Mouse (Mus musculus) C3H10T1/2 (cell line): ENCODE measurements around the gene Jmjd7. TPM values are rescaled to one million over a fixed set of nuclear protein-coding genes. Genes with fewer than 3 reads are reported as not detected.

Experiments
- polyA plus RNA-seq, 2 experiments: library from polyadenylated mRNA; unstranded; fragments of >200 nt; fragmentation: generic; extraction: Trizol; gene quantifications; one replicate each; pipeline ENCODE4 v1.2.1; 2012; ENCODE audit warnings: missing spikeins in 2 of 2

Jmjd7 gene
- 1 to 10 TPM; 7.5 to 9.5 TPM for polyA plus RNA-seq

DNA sequence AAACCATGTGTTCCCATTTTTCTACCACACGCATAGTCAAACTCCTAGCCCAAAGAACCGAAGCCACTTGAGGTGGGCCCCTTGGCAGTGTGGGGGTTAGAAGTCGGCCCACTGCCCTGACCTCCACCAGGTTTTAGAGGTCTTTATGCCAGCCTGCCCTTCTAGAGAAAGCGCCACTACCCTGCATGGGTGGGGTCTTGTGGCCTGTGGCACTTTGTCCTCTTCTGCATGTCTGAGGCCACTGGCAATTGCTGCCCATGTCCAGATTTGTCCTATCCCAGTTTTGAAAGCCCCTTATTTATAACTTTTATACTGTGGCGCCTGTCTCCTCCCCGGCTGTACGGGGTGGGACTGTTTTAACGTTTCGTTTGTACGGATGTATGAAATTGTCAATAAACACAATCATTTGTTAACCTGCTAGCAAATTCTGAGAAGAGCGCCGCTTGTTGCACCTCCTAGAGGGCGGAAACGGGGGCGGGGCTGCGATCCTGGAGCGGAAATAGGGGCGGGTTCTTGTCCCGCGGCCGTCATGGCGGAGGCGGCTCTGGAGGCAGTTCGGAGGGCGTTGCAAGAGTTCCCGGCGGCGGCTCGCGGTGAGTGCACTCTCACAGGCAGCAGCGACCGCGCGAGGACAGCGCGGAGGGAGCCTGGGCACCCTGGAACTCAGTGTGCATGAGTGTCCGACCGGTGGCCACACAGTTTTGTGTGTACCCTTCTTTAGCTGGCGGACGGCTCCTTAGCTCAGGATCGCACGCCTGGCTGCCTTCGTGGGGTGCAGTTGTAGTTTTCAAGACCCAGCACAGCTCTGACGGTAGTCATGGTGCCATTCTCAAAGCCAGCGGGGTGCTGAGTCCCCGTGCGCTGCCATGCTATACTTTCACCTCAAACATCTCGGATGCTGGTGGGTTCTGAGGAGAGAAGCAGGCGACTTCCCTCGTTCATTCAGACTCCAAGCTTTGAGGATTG is at the start of gene Jmjd7, which contains the start of gene Gm28042:
TSS of gene Jmjd7 (plus strand) at position 500 of the 966 bp plus-strand sequence.
TSS of gene Gm28042 (plus strand) at position 510 of the 966 bp plus-strand sequence.

DNA sequence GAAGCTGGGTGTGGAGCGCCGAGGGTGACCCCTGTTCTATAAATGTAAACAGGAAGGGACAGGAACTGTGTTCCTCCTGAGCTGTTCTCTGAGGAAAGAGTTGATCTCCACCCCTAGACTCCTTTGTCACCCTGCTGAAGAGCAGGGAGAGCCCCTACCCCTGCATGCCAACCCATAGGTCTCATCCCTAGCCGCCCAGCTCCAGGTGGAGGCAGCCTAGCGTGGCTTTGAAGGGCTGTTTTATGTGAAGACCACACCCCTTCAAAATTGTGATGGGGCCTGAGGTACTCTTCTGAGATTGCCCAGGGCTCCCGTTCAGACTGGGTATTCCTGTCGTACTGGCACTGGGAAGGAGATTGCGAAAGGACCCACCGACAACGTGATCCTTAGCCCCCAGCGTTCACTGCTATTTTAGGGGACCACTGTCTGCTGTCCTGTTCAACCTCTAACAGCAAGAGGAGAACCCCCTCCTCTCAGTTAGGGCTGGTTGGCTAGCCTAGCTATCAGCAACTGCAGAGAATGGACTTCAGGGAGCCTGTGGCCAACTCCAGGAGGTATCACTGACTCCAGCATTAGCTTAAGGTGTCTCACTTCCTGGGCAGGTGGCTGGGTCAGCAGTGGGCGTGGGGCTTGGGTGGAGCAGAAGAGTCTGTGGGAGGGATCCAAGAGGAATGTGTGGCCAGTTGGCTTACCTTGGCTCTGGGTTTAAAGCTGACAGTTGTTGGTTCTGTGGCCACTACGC is 5.6 kb downstream of the Jmjd7 start, which contains the start of gene Pla2g4b:
TSS of gene Pla2g4b (plus strand) at position 692 of the 742 bp plus-strand sequence.

Other genes with a start within 250 kb of the Jmjd7 start
- 10 to 100 TPM in 1 of 2 experiments, 1 to 10 TPM in 1; 6.8 to 12.2 TPM for gene Rpap1, start 239.9 kb upstream of the Jmjd7 start, polyA plus RNA-seq
- gene Tyro3, start 229.8 kb upstream of the Jmjd7 start, polyA plus RNA-seq, result 1 to 10 TPM; 5.6 to 7.1 TPM
- 1 to 10 TPM in 1 of 2 experiments, under 1 TPM in 1; 0.19 to 1.3 TPM for gene Mga, start 130.3 kb upstream of the Jmjd7 start, polyA plus RNA-seq
- gene Mapkbp1, start 54.8 kb upstream of the Jmjd7 start, polyA plus RNA-seq, result 1 to 10 TPM in 1 of 2 experiments, under 1 TPM in 1; 0.89 to 8.1 TPM
- 1 to 10 TPM in 1 of 2 experiments, under 1 TPM in 1; 0.16 to 1.9 TPM for gene Gm28042, start within 50 bp of the Jmjd7 start, polyA plus RNA-seq
- under 1 TPM; 0.01 to 0.83 TPM for gene Pla2g4b, start 5.9 kb downstream of the Jmjd7 start, polyA plus RNA-seq
- 10 to 100 TPM in 1 of 2 experiments, 1 to 10 TPM in 1; 6.5 to 15.9 TPM for gene Ehd4, start 127.1 kb downstream of the Jmjd7 start, polyA plus RNA-seq
- gene Pla2g4e, start 217.9 kb downstream of the Jmjd7 start, polyA plus RNA-seq, result not detected